Mouse (Mus musculus) bone marrow macrophage, adult 2 months (primary cell): ENCODE measurements around the gene Glis3.

Experiments used
- CTCF ChIP-seq: IDR thresholded peaks from 2 replicates; pipeline ENCODE4 v1.5.1; 2012; ENCODE audit warnings: low read depth, mild to moderate bottlenecking, low read length, moderate library complexity
- POLR2A ChIP-seq: IDR thresholded peaks from 2 replicates; pipeline ENCODE4 v1.6.1; 2012; ENCODE audit warnings: mild to moderate bottlenecking, low read depth, low read length, borderline replicate concordance

DNA sequence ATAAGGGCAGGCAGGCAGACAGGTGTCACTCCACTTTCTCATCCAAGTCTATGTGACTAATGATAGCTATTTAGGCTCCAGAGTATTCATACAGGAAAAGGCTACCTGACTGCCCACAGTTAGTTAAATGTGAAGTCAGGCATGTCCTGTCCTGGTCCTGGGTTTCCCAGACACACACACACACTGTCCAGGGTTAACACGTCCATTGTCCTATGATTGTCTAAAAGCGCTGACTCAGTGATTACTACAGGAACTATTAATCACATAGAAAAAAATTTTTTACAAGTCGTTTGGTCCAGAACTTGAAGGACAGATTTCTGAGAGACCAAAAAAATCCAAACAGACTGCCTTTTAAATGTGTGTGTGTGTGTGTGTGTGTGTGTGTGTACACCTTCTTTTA lies 157.6 kb downstream of the Glis3 start:
- TF ChIP-seq CTCF (no peak), POLR2A (no peak)
